Mouse (Mus musculus): Measurements from ENCODE around the gene Tead2. TPM values are rescaled to one million over a fixed set of nuclear protein-coding genes. Genes with fewer than 3 reads are reported as not detected.
"Not testable (repeated sequence)": the region's sequence is repeated elsewhere in the genome, so short reads cannot be mapped to it uniquely, and the experiment has no call there.

Gene Tead2
- 32.6 and 50.1 TPM in 2 replicates for polyA plus RNA-seq (2012; rRNA removed)

DNA sequence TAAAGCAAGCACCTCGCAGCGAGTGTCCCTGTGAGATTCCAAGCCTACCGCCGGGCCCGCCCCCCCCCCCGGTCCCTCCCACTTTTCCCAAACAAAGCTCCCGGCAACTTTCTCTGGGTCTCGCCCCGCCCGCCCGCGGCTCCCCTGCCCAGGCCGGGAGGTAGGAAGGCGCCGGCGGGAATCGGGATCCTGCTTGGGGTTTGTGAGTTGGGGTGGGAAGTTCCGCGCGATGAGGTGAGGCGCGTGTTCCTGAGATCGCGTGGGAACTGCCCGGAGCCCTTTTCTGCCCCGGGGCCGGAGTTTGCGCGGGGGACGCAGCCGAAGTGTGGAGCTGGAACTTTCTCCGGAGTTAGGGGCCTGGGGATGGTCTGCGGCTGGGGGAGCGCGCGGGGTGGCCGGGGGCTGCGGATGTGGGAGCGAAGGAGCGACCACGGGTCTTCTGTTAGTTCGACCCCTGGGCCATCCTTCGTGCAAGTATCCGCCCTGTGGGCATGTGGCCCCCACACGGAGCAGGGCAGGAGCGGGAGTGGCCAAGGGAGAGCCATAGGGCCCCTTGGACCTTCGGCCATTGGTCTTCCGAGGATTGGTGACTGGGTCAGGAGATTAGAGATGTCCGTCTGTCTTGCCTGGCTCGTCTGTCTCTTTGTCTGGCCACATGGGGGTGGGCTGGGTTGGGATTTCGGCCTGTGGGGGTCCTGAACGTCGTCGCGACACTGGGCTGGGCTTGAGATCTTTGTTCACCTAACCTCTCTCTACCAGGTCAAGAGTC, at the start of gene Tead2:
Tead2 (plus strand) TSS at position 81 of the 769 bp plus-strand sequence.
- DNase-seq (ENCODE audit: low read depth): no peak

DNA sequence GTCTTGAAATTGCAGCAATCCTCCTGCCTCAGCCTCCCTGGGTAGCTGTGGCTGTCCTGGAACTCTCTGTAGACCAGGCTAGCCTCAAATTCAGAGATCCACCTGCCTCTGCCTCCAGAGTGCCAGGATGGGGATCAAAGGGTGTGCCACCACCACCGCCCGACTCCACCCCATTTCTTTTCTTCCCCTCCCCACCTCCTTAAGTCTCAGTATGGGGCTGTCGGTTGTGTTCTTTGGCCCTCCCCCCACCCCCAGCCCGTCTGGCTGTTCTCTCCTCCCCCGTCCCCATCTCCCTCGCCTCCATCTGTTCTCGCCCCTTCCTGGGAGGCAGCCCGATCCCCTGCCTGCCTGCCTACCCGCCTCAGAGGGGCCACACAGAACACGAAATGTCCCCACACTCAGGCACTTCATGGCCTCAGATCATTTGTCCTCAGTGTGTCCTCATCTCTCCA, 48.6 kb upstream of the Tead2 start:
- no peak for DNase-seq (ENCODE audit: low read depth)

DNA sequence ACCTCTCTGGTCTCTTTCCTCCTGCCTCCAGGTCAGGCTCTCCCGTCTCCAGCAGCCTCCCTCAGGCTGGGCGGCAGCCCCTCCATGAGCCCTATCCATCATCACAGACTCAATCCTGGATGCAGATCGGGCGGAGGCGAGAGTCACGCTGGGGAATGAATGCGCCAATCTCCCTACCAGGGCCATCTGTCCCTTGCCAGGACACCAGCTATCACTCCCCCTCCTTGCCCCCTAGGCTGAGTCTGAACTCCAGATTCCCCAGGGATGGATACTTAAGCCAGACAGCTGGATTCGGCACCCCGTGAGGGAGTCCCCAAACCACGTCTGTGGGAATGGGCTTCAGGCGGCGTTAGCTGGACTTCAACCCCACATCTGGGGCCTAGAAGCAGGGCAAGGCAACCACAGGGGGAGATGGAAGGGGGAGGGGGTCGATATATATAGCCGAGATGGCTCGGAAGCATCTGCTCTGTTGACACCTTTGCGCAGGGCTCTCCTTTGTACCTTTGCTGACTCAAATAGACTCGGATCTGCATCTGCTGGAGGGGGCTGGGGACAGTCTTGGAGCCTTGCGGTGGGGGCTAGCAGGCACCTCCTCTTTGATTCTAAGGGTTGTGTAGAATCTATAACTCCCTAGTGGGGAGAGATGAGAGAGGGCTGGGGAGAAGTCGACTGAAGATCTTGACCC, 47.6 kb upstream of the Tead2 start:
- no peak for DNase-seq (ENCODE audit: low read depth)

DNA sequence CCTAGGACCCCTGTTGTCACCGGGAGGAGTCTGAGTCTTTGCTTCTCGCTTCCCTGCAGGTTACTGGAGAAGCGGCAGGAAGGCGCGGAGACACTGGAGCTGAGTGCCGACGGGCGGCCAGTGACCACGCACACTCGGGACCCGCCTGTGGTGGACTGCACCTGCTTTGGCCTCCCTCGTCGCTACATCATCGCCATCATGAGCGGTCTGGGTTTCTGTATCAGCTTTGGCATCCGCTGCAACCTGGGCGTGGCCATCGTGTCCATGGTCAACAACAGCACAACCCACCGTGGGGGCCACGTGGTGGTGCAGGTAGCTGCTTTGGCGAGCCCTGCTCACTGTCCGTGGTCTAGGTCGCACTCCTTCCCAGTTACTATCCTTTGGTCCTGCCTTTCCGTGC, 46.9 kb upstream of the Tead2 start:
- DNase-seq (ENCODE audit: low read depth): no peak

DNA sequence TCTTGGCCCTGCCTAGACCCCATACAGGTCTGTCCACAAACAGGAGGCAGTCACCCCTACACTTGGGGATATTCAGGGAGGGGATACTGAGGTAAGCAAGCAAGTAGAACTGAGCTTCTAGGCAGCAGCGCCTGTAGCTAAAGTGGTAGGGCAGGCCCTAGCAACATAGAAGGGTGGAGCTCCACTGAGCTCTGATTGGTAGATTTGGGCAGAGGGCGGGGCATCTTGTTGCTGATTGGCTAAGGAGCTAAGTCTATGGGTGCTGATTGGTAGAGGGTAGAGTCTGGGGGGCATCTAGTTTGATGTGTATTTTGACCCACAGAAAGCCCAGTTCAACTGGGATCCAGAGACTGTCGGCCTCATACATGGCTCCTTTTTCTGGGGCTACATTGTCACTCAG, 46.1 kb upstream of the Tead2 start:
- no peak for DNase-seq (ENCODE audit: low read depth)

DNA sequence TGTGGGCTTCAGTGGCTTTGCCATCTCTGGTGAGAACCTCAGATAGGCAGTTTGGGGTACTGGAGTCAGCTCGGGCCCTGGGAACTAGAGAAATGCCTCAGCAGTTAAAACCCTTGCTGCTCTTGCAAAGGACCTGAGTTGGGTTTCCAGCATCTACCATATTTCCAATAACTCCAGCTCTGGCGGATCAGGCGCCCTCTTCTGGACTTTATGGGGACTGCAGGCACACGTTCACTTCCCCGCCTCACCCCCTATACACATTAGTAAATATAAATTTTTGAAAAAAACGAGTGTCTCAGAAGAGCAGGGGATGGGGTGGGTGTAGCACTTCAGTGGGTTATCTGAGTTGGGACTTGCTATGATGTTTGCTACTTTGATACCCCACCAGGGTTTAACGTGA, 42.6 kb upstream of the Tead2 start:
- no peak for DNase-seq (ENCODE audit: low read depth)

DNA sequence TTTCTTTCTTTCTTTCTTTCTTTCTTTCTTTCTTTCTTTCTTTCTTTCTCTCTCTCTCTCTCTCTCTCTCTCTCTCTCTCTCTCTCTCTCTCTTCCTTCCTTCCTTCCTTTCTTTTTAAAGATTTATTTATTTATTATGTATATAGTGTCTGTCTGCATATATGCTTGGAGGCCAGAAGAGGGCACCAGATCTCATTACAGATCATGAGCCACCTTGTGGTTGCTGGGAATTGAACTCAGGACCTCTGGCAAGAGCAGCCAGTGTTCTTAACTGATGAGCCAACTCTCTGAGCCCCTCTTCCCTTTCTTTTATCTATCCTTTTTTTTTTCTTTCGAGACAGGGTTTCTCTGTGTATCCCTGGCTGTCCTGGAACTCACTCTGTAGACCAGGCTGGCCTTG, 41.8 kb upstream of the Tead2 start:
- DNase-seq (ENCODE audit: low read depth): not testable (repeated sequence)

DNA sequence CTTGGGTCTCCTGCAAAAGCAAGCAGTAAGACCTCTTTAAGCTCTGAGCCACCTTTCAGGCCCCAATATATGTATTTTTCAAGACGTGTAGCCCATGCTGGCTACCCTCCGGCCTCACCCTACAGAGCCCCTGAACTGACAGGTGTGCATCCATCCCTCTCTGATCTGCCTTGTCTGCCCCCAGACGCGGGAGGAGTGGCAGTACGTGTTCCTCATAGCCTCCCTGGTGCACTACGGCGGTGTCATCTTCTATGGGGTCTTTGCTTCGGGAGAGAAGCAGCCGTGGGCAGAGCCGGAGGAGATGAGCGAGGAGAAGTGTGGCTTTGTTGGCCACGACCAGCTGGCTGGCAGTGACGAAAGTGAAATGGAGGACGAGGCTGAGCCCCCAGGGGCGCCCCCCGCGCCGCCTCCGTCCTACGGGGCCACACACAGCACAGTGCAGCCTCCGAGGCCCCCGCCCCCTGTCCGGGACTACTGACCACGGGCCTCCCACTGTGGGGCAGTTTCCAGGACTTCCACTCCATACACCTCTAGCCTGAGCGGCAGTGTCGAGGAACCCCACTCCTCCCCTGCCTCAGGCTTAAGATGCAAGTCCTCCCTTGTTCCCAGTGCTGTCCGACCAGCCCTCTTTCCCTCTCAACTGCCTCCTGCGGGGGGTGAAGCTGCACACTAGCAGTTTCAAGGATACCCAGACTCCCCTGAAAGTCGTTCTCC, 40.8 kb upstream of the Tead2 start:
- DNase-seq (ENCODE audit: low read depth): no peak

DNA sequence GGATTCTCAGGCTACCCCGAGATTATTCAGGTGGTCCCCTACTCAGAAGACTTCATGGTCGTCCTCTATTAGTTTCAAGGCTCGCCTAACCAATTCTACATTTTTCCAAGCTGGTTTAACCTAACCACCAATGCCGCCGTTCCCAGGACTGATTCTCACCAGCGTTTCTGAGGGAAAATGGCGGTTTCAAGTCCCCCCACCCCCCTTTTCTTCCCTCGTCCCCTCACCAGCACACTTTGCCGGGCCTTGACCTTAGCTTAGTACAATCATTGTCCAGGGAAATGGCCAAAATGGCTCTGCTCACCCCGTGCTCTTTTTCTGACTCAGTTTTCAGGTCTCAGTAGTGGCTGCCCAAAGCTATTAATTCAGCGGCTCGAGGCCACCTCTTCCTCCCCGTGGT, 40.2 kb upstream of the Tead2 start:
- DNase-seq (ENCODE audit: low read depth): no peak

DNA sequence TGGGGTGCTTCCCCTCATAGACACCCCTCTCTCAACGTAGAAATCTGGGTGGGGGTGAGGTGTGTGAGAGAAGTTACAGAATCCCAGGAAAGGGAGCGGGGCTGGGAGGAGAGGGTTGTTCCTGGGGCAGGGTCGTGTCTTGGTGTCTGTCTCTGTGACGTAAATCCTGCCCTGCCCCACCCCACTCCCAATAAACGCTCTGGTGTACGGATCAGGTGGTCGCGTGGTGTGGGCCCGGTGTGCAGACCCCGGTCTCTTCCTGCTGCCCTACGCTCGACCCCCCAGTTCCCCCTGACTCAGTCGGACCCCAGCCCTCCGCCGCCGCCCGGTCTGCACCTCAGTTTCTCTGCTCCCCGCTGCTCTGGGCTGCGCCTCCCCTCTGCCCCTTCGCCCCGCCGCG, 39.6 kb upstream of the Tead2 start:
- no peak for DNase-seq (ENCODE audit: low read depth)

DNA sequence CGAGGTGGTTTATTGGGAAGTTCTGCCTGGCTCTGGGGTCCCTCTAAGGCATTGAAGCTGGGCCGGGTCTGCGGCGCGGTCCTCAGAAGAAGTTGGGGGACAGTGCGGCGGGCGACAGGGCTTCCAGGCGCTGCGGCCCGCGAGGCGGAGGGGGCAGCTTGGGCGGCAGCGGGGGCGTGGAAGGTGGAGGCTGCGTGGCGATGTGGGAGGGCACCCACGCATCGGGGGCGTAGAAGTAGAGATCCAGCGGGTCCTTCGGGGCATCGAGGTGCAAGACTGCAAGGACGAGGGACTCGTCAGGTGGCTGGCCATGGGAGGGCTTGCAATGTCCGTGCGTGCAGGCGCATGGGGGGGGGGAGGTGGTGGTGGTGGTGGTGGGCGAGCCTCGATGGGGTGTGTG, 39.2 kb upstream of the Tead2 start:
- no peak for DNase-seq (ENCODE audit: low read depth)

DNA sequence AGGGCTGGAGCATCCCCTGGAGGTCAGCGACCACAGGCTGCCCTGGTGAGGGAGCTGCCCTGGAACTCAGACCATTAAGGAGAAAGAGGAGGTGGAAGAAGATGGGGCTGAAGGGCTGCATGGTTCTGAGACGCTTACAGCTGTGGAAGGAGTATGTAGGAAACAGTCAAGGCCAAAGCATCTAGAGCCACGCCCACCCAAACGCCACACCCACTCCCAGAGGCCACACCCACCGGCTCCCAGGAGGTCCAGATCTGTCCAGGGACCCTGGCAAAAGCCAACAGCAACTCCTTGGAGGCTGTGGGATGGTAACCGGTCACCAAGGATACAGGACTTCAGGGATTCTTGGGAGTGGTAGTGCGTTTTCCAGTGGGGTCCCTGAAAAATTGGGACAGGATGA, 37.0 kb upstream of the Tead2 start:
- no peak for DNase-seq (ENCODE audit: low read depth)

DNA sequence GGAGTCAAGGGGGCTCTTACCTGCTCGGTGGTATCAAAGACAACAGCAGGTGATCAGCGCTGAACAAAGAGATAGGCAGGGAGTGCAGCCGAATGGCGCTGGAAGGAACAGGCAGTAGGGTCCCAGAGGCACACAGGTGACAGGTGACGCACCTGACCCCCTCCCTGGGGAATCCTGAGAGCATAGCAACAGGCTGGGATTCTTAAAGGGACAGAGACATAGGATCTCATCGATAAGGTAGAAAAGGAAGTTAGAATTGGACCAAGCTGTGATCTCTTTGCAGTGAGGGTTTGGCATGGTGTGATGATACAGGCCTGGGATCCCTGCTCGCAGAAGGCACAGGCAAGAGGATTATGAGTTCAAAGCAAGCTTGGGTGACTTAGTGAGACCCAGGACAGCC, 36.1 kb upstream of the Tead2 start, which contains the start of gene Gfy:
Gfy (minus strand) TSS at position 101 of the 400 bp plus-strand sequence.
- DNase-seq (ENCODE audit: low read depth): no peak

DNA sequence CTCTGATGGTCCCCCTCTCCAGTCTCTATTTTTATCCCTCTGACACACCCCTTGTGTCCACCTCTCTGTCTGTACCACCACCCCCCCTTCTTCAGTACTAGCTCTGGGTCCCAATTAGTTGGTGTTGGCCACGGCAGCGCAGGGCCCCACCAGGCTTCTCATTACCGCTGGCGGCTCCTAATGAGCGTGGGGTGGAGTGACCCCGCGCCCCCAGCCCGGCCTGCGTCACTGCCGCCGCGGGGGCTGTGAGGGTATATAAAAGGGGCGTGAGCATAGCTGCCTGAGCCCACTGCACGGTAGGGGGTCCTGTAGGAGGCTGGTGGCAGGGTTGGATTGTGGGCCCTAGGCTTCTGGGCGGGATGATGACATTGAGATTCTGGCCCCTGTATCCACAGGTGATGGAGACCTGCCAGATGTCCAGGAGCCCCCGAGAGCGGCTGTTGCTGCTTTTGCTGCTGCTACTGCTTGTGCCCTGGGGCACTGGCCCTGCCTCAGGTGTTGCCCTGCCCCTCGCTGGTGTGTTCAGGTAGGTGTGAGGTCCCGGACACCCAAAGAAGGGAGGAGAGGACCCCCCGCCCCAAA, 34.6 kb upstream of the Tead2 start, which contains the start of gene Pth2:
Pth2 (plus strand) TSS at position 100 of the 582 bp plus-strand sequence.
- no peak for DNase-seq (ENCODE audit: low read depth)

DNA sequence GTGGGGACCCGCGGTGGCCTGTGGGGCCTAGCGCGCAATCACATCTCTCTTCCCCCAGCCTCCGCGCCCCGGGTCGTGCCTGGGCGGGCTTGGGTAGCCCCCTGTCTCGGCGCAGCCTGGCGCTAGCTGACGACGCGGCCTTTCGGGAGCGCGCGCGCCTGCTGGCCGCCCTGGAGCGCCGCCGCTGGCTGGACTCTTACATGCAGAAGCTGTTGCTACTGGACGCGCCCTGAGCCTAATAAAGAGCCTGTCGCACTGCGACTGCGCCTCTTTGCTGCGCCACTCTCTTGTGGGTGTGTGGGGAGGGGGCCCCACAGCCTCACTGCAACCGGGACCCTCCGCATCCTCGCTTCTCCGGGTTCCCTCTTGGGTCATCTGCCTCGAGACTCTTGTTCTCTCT, 34.0 kb upstream of the Tead2 start:
- no peak for DNase-seq (ENCODE audit: low read depth)

DNA sequence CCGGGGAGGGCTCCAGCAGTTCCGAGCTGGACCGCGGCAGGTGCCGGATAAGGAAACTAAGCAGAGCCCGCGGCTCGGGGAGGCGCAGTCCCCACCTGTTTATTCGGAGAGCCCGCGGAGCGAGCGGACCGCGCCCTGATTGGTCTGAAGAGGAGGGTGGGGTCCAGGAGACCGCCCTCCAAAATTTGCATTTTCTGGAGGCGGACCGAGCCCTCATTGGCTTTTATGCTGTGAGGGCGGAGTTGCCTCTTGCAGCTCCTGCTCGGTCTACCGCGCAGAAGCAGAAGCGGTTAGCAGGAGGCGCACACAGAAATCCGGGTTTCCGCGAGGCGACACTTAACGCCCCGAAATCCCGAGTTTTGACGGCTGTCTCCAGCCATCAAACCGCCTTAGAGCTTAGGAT, 33.4 kb upstream of the Tead2 start:
- peak; percentile 45 for DNase-seq (ENCODE audit: low read depth)

DNA sequence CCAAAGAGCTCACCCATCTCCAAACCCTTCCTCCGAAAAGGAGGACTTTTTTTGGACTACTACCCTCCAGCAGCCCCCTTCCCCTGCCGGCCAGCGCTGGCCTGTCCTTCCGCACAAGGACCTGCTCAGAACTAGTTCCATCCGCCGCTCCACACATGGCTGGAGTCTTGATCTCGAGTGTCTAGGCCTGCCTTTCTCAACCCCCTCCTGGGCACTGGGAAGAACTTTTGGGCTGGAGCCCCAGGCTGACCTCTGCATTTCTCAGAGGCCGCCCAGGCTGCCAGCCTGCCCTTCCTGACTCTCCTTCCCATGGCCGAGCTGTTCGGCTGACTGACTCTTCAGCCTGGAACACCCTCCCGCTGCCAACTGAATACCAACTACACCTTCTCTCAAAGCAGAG, 32.9 kb upstream of the Tead2 start:
- DNase-seq (ENCODE audit: low read depth): no peak

DNA sequence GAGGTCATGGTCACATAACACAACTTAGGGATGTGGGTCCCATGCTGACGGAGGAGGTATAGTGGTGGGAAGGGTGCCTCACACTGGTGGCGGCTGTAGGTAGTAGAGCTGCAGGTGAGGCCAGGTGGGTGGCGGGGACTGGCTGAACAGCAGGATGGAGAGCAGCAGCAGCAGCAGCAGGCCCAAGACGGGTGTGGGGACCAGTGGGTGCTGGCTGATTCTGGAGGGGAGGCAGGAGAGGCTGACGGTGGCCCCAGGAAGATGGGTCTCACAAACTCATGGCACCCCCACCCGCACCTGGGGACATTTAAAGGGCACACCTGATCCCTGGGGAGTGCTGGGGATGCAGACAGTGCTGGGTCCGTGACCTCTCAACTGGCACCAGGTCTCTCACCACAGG, 31.9 kb upstream of the Tead2 start:
- DNase-seq (ENCODE audit: low read depth): no peak

DNA sequence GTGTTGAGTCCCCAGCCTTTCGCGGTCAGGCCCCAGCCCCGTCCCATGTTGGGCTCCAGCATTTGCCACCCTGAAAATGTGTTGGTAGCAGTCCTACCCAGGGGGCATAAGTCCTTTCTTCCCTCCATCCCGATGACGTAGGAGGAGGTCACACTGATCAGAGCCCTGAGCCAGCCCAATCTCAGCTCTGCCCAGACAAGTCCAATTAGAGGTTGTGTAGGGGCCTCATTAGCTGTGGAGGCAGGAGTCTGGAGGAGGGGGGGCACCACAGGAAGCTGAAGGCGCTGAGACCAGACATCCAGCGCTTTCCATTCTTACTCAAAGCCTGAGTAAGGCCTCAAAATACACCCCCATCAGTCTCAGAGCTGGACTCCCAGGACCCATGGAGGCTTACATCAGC, 29.6 kb upstream of the Tead2 start:
- DNase-seq (ENCODE audit: low read depth): no peak

DNA sequence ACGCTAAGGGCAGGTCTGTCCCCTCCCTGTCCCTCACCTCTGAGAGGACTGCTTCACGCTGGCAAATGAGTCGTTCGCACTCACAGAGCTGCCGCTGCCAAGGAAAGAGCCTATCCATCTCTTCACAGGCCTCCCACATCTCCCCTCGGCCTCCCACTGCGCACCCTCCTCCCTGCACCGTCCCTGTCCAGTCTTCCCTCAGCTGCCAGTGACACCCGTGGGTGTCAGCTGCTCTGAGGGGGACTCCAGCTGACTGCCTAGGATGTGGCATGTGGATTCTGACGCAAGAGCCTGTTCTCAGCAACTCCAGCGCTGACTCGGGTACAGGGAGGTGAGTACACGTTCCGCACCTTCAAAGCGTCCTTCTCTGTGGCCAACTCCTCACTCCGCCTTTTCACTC, 26.0 kb upstream of the Tead2 start:
- DNase-seq (ENCODE audit: low read depth): no peak

DNA sequence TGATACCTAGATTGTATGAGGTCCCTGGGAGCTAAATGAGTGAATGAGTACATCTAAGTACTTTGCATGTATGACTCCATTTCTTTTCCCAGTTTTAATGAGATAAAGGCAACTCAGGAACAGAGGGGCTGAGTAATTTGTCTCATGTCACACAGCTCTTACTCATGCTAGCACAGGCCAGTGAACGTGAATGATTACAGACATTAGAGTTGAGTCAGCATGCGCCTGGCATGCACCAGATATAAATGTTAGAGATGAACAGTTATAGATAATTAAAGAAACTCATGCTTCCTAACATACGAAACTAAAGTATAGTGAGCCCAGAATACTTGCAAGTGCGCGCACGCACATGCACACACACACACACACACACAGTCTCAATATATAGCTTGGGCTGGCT, 25.4 kb upstream of the Tead2 start:
- DNase-seq (ENCODE audit: low read depth): no peak

DNA sequence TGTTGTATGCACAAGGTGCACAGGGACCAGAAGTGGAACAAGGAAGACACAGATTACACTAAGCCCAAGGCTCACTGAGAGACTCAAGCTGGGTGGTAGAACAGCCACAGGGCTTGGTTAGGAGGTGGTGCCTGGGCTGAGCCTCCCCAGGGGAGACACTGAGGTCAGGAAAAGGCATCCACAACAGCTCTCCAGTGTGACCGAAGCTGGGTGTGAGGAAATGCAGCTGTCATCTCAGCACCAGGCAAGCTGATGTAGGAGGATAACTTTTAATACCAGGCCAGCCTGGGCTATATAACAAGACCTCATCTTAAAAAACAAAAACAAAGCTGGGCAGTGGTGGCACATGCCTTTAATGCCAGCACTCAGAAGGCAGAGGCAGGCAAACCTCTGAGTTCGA, 24.4 kb upstream of the Tead2 start:
- DNase-seq (ENCODE audit: low read depth): no peak

Measured in gonadal fat pad, adult 2 months (tissue).